Mouse (Mus musculus): ENCODE data around the gene Mettl3. TPM values are rescaled to one million over a fixed set of nuclear protein-coding genes. Genes with fewer than 3 reads are reported as not detected.

Mettl3 gene
- polyA plus RNA-seq, 1 experiment from 2014 or later = 53.7 TPM

DNA sequence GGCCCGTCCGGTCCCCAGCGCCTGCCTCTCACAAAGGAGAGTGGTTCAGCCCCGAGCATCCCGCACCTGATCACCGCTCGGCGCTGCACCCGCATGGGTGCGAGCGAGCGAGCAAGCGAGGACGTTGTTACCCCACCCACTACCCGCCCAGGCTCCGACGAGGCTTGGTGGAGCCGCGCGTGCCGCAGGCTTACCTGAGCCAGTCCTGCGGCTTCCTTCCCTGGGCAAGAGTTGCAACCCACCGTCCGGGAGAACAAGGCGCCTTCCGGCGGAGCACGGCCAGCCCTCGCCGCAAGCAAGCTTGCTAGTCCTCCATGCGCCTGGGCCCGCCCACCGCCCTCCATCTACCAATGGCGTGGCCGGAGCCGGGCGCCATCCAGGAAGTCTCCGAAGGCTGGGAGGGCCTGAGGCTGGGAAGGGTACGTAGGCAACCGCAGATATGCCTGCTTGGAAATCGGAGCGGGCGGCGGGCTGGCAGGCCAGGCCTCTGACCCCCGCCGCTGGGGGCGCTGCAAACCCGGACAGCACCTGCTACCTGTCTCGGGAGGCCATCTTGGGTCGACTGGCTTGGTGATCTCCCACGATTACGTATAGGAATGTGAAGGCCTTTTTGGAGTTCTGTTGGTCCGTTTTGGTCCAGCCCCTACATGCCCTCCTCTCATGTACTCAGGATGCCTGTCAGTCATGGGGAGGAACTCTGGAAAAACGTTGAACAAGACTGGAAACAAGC lies 47.3 kb downstream of the Mettl3 start, which contains the start of gene Chd8:
Gene Chd8, minus strand, starts transcription at position 297 of the 730 bp plus-strand sequence.
- H3K9ac ChIP-seq (ENCODE audit: low read depth, low read length) = peak within 1 kb of the TSS; percentile 91
- WGBS = under 1% methylated on average over 51 of the region's 54 CpGs
- H3K27me3 ChIP-seq (ENCODE audit: control insufficient read depth, insufficient read depth, low read length) = no peaks in the 10 kb centered on the region
- peak within 1 kb of the TSS; percentile 96 for H3K4me3 ChIP-seq (ENCODE audit: low read length)
- peaks cover under 1% of the 10 kb centered on the region; the same call in 1 of the 2 replicates for H3K36me3 ChIP-seq (ENCODE audit: control insufficient read depth, insufficient read depth, low read length)
- H3K27ac ChIP-seq (ENCODE audit: low read depth, low read length) = peak within 1 kb of the TSS; percentile 92
- H3K4me2 ChIP-seq (replicated peaks; ENCODE audit: low read depth, low read length) = peak within 1 kb of the TSS; percentile 63
- ATAC-seq (ENCODE audit: low FRiP score, low TSS enrichment) = peak; percentile 100
- H3K4me1 ChIP-seq (ENCODE audit: control insufficient read depth, insufficient read depth, low read length) = peaks cover 6% of the 10 kb centered on the region; the same call in 1 of the 2 replicates
- H3K9me3 ChIP-seq (ENCODE audit: control insufficient read depth, low read length) = no peaks in the 10 kb centered on the region

DNA sequence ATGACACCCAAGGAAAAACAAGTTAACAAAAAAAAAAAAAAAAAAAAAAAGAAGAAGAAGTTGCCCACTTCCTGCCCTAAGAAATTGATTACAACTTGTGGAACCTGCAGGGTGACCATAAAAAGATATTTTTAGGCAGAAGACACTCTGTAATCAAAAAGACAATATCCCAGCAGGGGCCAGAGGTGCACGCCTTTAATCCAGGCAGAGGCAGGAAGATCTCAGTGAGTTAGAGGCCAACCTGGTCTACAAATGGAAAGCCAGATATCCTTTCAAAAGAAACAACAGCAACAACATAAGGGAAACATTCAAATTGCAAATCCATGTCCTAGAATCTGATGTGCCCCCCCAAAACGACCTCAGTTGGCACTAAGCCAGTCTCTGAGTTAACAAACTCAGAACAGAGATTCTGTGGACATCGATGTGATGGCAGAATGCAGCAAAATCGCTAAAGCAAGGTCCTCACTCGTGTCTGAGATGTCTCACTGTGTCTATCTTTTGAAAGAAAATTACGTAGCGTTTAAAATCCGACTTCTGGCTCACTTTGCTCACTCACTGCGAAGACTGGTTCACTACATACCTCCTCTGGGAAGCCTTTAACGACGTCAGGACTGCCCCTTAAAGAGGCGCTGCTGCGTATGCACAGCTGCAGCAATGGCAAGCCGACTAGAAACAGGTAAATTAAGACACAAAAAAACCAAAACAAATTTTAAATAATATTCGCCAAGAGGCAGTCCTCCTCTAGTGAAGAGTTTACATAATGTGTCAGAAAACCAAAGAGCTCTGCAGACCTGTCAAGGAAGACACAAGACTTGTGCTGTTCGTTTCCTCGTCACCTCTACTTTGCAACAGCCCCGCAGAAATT lies 48.4 kb downstream of the Mettl3 start:
- Histone ChIP-seq H3K27ac (ENCODE audit: low read depth, low read length) (peak overlapping the region; percentile 92; the same call in 1 of the 2 replicates), H3K9me3 (ENCODE audit: control insufficient read depth, low read length) (no peaks in the 10 kb centered on the region), H3K9ac (ENCODE audit: low read depth, low read length) (peak overlapping the region; percentile 91), H3K27me3 (ENCODE audit: control insufficient read depth, insufficient read depth, low read length) (no peaks in the 10 kb centered on the region), H3K4me3 (ENCODE audit: low read length) (peak overlapping the region; percentile 96), H3K4me1 (ENCODE audit: control insufficient read depth, insufficient read depth, low read length) (peaks cover 6% of the 10 kb centered on the region; the same call in 1 of the 2 replicates), H3K36me3 (ENCODE audit: control insufficient read depth, insufficient read depth, low read length) (no peaks in the 10 kb centered on the region; the same call in 1 of the 2 replicates), H3K4me2 (replicated peaks; ENCODE audit: low read depth, low read length) (peak overlapping the region; percentile 63)
- ATAC-seq (ENCODE audit: low FRiP score, low TSS enrichment) = no peak
- WGBS = 11% methylated on average over 18 of the region's 18 CpGs

DNA sequence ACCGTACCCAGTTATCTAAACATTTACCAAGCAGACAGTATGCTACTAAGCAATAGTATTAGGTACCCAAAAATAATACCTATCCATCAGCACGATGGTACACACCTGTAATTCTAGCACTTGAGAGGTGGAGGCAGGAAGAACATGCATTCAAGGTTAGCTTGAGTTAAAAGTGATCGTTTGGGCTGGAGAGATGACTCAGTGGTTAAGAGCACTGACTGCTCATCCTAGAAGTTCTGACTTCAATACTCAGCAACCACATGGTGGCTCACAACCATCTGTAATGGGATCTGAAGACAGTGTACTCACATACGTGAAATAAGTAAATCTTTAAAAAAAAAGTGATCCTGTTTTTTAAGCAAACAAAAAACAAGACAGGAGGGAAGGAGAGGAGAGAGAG lies 58.8 kb downstream of the Mettl3 start:
- Histone ChIP-seq H3K4me2 (replicated peaks; ENCODE audit: low read depth, low read length) (no peak overlapping the region), H3K9me3 (ENCODE audit: control insufficient read depth, low read length) (no peaks in the 10 kb centered on the region), H3K36me3 (ENCODE audit: control insufficient read depth, insufficient read depth, low read length) (no peaks in the 10 kb centered on the region), H3K27ac (ENCODE audit: low read depth, low read length) (no peak overlapping the region), H3K4me1 (ENCODE audit: control insufficient read depth, insufficient read depth, low read length) (peaks cover 14% of the 10 kb centered on the region; the same call in 1 of the 2 replicates), H3K9ac (ENCODE audit: low read depth, low read length) (no peak overlapping the region), H3K4me3 (ENCODE audit: low read length) (no peak overlapping the region), H3K27me3 (ENCODE audit: control insufficient read depth, insufficient read depth, low read length) (no peaks in the 10 kb centered on the region)
- no peak for ATAC-seq (ENCODE audit: low FRiP score, low TSS enrichment)
- WGBS = 81% methylated on average over 4 of the region's 4 CpGs

Other genes starting within 250 kb of the Mettl3 start
- gene Hnrnpc, start 201.1 kb downstream of the Mettl3 start, polyA plus RNA-seq (2014; fragmentation: Nextera tagmentation; extraction: Ambion mirVana) = 718 and 725 TPM in 2 replicates
- 76.5 and 134 TPM in 2 replicates for gene Rpgrip1, start 194.4 kb downstream of the Mettl3 start, polyA plus RNA-seq (2014; fragmentation: Nextera tagmentation; extraction: Ambion mirVana)
- gene Supt16, start 107.7 kb downstream of the Mettl3 start, polyA plus RNA-seq (2014; fragmentation: Nextera tagmentation; extraction: Ambion mirVana) = 55.1 and 111 TPM in 2 replicates
- 48.6 and 57.1 TPM in 2 replicates for gene Chd8, start 47.3 kb downstream of the Mettl3 start, polyA plus RNA-seq (2014; fragmentation: Nextera tagmentation; extraction: Ambion mirVana)
- 34.9 and 54.7 TPM in 2 replicates for gene Tox4, start 26.0 kb downstream of the Mettl3 start, polyA plus RNA-seq (2014; fragmentation: Nextera tagmentation; extraction: Ambion mirVana)
- gene Rab2b, start 25.6 kb downstream of the Mettl3 start, polyA plus RNA-seq (2014; fragmentation: Nextera tagmentation; extraction: Ambion mirVana) = 20.6 and 22.6 TPM in 2 replicates
- gene Sall2, start 23.6 kb upstream of the Mettl3 start, polyA plus RNA-seq (2014; fragmentation: Nextera tagmentation; extraction: Ambion mirVana) = 20.4 and 46.2 TPM in 2 replicates
- not detected in 2 replicates for gene Olfr1513, start 51.3 kb upstream of the Mettl3 start, polyA plus RNA-seq (2014; fragmentation: Nextera tagmentation; extraction: Ambion mirVana)
- not detected in 2 replicates for gene Olfr1512, start 74.0 kb upstream of the Mettl3 start, polyA plus RNA-seq (2014; fragmentation: Nextera tagmentation; extraction: Ambion mirVana)
- gene Olfr1511, start 92.3 kb upstream of the Mettl3 start, polyA plus RNA-seq (2014; fragmentation: Nextera tagmentation; extraction: Ambion mirVana) = not detected in 2 replicates
- not detected in 2 replicates for gene Olfr1510, start 109.2 kb upstream of the Mettl3 start, polyA plus RNA-seq (2014; fragmentation: Nextera tagmentation; extraction: Ambion mirVana)
- gene Olfr1509, start 137.9 kb upstream of the Mettl3 start, polyA plus RNA-seq (2014; fragmentation: Nextera tagmentation; extraction: Ambion mirVana) = not detected in 2 replicates
- not detected in 2 replicates for gene Olfr1508, start 162.4 kb upstream of the Mettl3 start, polyA plus RNA-seq (2014; fragmentation: Nextera tagmentation; extraction: Ambion mirVana)
- not detected in 2 replicates for gene Olfr1507, start 190.6 kb upstream of the Mettl3 start, polyA plus RNA-seq (2014; fragmentation: Nextera tagmentation; extraction: Ambion mirVana)

Measured in kidney, embryonic 14.5 days (tissue).